Mouse (Mus musculus) spleen, adult 2 months (tissue): ENCODE measurements around the gene Mafb. TPM values are rescaled to one million over a fixed set of nuclear protein-coding genes. Genes with fewer than 3 reads are reported as not detected.

ENCODE experiments used
- DNase-seq, 2 experiments: peaks; one replicate each; pipeline versions ENCODE4 v3.0.0 to v3.0.0-alpha.2; 2012 to 2021; ENCODE audit warnings: low spot score in 2 of 2, low read depth in 1 of 2
- H3K27ac ChIP-seq: fragments of 200-500 bp; 2 replicates; pipeline ENCODE4 v1.5.1; 2012; ENCODE audit warnings: low read length, inconsistent platforms; ENCODE audit not compliant: insufficient read depth
- H3K27me3 ChIP-seq: fragments of 200-500 bp; 2 replicates; pipeline ENCODE4 v1.6.1; 2012; ENCODE audit warnings: mild to moderate bottlenecking, moderate library complexity, low read length, inconsistent platforms; ENCODE audit not compliant: control insufficient read depth, insufficient read depth
- H3K36me3 ChIP-seq: fragments of 200-500 bp; 2 replicates; pipeline ENCODE4 v1.6.1; 2012; ENCODE audit warnings: mild to moderate bottlenecking, low read length, inconsistent platforms; ENCODE audit not compliant: control insufficient read depth, insufficient read depth
- H3K4me1 ChIP-seq: fragments of 200-500 bp; 2 replicates; pipeline ENCODE4 v1.6.1; 2011; ENCODE audit warnings: inconsistent platforms; ENCODE audit not compliant: control insufficient read depth, insufficient read depth, insufficient read length
- H3K4me3 ChIP-seq: fragments of 200-500 bp; 2 replicates; pipeline ENCODE4 v1.5.1; 2011; ENCODE audit warnings: mild to moderate bottlenecking, inconsistent platforms; ENCODE audit not compliant: insufficient read depth, insufficient read length; ENCODE audit errors: extremely low read depth
- CTCF ChIP-seq: fragments of 200-500 bp; IDR thresholded peaks from 2 replicates; pipeline ENCODE4 v1.5.1; 2011; ENCODE audit warnings: mild to moderate bottlenecking, inconsistent platforms; ENCODE audit not compliant: insufficient read depth, insufficient read length, insufficient replicate concordance; ENCODE audit errors: extremely low read depth
- POLR2A ChIP-seq: fragments of 200-500 bp; IDR thresholded peaks from 2 replicates; pipeline ENCODE4 v1.6.1; 2011; ENCODE audit warnings: low read depth, low read length, inconsistent platforms
- WGBS: fragments of 180-500 bp; shearing (Covaris S2); methylation state at CpG from one replicate; pipeline ENCODE4 v1.1.7; 2018; 5-methylcytosine and 5-hydroxymethylcytosine counted together
- polyA plus RNA-seq: library from polyadenylated mRNA; depleted of rRNA; stranded (reverse); fragments of >200 nt; gene quantifications from 2 replicates; pipeline ENCODE4 v1.2.3, GENCODE M21; 2012; rRNA removed

The Mafb gene
- 38.4 and 39.8 TPM in 2 replicates for polyA plus RNA-seq

DNA sequence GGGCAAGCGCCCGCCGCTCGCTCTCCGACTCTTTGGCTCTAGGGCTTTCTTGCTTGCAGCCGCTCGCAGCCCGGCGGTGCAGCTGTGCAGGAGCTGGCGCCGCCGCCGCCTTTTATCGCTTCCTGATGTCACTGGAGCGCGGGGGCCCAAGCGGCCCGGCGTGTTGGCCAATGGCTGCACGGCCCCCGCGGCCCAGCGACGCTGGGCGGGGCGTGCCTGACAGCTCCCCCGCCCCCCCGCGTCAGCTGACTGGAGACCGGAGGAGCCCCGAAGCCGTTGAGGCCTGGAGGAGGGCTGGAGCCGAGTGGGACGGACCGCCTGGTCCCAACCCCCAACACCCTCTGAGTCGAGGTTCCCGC, at the start of gene Mafb:
Mafb (minus strand) TSS at position 86 of the 359 bp plus-strand sequence.
- peak within 1 kb of the TSS; percentile 68 for H3K27ac ChIP-seq
- DNase-seq, result peak in 1 of 2 experiments; percentile 44

DNA sequence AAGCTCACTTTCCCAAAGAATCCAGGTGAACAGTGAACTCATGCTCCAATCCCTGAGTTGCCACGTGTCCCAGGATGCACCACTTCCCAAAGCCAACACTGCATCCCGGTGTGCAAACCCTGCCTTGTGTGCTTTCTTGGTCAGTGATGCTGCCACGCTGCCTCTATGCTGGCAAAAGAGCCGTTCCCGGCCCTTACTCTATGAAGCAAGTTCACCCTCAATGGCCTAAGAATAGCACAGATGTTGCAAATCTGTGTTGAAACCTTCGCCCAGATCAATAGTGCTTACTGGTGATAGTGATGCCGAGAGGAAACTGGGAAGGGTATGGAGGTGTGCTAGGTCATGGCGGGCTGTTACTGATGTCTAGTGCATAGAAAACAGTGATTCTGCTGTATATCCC, 48.3 kb upstream of the Mafb start:
- Histone ChIP-seq H3K27me3 (no peaks in the 10 kb centered on the region), H3K4me1 (no peaks in the 10 kb centered on the region), H3K36me3 (no peaks in the 10 kb centered on the region), H3K27ac (no peak overlapping the region), H3K4me3 (no peak overlapping the region)
- DNase-seq, result no peak
- TF ChIP-seq POLR2A (no peak), CTCF (no peak)
- 93% methylated on average over 8 of the region's 8 CpGs for WGBS

More for the DNA sequence above, at the start of gene Mafb:
- peaks cover 6% of the 10 kb centered on the region; the same call in 1 of the 2 replicates for H3K4me1 ChIP-seq
- peaks cover 21% of the 10 kb centered on the region for H3K27me3 ChIP-seq
- TF ChIP-seq CTCF, result no peak
- peak; percentile 67 for TF ChIP-seq POLR2A
- H3K4me3 ChIP-seq, result peak within 1 kb of the TSS; percentile 53
- 1% methylated on average over 36 of the region's 37 CpGs for WGBS
- no peaks in the 10 kb centered on the region for H3K36me3 ChIP-seq

DNA sequence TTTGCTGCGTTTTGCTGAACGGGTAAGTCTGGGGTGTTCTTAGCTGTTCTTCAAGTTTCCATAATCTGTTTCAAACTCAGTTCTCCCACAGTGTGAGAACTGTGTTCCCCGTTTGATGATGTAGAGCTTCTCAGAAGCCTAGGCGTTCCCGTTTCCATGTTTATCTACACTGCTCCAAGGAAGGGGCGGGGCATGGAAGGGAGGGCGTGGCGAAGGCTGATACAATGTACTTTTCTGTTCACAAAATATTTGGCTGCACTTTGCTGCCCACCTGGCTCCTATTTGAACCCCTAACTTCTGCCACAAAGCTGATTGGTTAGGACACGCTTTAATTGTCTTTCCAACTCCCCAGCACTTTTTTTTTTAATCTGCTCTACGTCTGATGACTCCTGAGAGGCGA, 47.9 kb upstream of the Mafb start:
- no peaks in the 10 kb centered on the region for H3K4me1 ChIP-seq
- H3K27me3 ChIP-seq, result no peaks in the 10 kb centered on the region
- H3K27ac ChIP-seq, result no peak overlapping the region
- WGBS, result 92% methylated on average over 11 of the region's 11 CpGs
- TF ChIP-seq POLR2A, result no peak
- TF ChIP-seq CTCF, result no peak
- H3K36me3 ChIP-seq, result no peaks in the 10 kb centered on the region
- no peak overlapping the region for H3K4me3 ChIP-seq
- no peak for DNase-seq

DNA sequence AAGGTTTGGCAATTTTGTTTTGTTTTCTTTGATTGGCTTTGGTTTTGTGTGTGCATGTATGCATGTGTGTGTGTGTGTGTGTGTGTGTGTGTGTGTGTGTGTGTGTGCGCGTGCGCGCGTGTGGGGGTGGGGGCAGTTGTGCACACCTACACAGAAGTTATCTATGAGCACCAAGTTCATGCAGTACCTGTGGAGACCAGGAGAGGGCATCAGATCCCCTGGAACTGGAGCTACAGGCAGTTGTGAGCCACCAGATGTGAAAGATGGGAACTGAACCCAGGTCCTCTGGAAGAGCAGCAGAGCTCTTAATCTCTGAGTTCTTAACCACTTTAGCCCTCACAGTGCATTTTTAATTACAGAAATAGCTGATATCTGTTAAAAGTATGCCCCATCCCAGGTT, 47.1 kb upstream of the Mafb start:
- H3K27ac ChIP-seq, result no peak overlapping the region
- H3K4me3 ChIP-seq, result no peak overlapping the region
- peak; percentile 12; the same call in 1 of the 2 replicates for TF ChIP-seq CTCF
- no peak for TF ChIP-seq POLR2A
- no peak for DNase-seq
- 91% methylated on average over 5 of the region's 5 CpGs for WGBS
- H3K36me3 ChIP-seq, result no peaks in the 10 kb centered on the region
- H3K4me1 ChIP-seq, result no peaks in the 10 kb centered on the region
- H3K27me3 ChIP-seq, result no peaks in the 10 kb centered on the region

DNA sequence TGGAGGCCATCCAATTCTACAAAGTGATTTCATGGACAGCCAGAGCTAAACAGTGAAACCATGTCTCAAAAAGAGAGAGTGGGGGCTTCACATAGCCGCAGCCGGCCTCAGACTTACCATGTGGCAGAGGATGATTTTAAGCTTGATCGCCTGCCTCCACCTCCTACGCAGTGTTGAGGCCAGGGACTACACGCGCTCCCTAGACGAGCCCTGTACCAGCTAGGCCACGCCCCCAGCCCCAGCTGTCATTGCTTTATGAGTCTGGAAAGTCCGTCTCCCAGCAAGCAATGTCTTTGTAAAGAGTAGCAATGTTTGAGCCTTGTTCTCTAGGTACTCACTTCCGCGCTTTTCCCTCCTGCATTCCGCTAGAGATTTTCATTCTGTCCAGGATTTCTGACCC, 46.2 kb upstream of the Mafb start:
- H3K4me1 ChIP-seq, result no peaks in the 10 kb centered on the region
- no peak overlapping the region for H3K27ac ChIP-seq
- WGBS, result 67% methylated on average over 12 of the region's 12 CpGs
- no peak for DNase-seq
- no peaks in the 10 kb centered on the region for H3K36me3 ChIP-seq
- TF ChIP-seq CTCF, result no peak
- no peak for TF ChIP-seq POLR2A
- H3K4me3 ChIP-seq, result no peak overlapping the region
- H3K27me3 ChIP-seq, result no peaks in the 10 kb centered on the region

DNA sequence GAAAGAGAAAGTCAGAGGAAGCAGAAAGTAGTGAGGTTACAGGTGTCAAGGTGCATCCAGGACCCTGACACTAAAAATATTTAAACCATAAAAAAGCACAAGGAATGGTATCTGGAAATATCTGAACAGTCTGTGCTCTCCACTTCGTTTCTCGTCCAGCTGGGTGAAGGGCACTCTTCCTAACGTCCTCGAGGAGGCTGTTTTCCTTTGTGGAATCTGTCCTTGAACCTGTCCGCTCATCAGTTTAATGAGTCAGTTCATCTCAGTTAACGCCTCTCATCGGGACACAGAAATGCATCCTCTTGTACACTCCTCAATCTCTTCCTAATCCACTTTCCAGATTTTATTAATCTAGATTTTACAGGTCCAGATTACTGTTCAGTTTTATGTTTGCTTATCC, 44.6 kb upstream of the Mafb start:
- TF ChIP-seq POLR2A (no peak), CTCF (no peak)
- 75% methylated on average over 7 of the region's 7 CpGs for WGBS
- DNase-seq, result no peak
- no peaks in the 10 kb centered on the region for H3K36me3 ChIP-seq
- no peaks in the 10 kb centered on the region for H3K27me3 ChIP-seq
- H3K27ac ChIP-seq, result no peak overlapping the region
- no peak overlapping the region for H3K4me3 ChIP-seq
- no peaks in the 10 kb centered on the region for H3K4me1 ChIP-seq

DNA sequence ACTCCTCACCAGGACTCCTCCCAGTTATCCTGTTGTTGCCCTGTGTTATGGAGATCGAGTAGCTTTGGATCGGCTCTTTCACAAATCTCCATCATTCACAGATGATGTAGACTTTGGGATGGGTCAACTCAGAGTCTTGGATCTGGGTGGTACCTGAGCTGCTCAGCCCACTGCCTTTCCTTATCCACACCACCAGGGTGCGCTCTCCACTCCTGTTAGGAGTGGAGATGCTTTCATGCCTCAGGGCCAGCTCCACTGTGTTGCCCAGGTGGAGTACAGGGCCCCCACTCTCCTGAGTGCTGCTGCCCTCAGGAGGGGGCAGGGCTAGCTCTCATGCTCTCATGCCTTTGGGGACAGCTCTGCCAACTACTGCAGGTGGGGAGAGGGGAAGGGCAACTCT, 40.9 kb upstream of the Mafb start:
- Histone ChIP-seq H3K27ac (no peak overlapping the region), H3K27me3 (no peaks in the 10 kb centered on the region), H3K4me3 (no peak overlapping the region), H3K4me1 (no peaks in the 10 kb centered on the region), H3K36me3 (no peaks in the 10 kb centered on the region)
- WGBS, result 84% methylated on average over 3 of the region's 3 CpGs
- TF ChIP-seq POLR2A (no peak), CTCF (no peak)
- no peak for DNase-seq

DNA sequence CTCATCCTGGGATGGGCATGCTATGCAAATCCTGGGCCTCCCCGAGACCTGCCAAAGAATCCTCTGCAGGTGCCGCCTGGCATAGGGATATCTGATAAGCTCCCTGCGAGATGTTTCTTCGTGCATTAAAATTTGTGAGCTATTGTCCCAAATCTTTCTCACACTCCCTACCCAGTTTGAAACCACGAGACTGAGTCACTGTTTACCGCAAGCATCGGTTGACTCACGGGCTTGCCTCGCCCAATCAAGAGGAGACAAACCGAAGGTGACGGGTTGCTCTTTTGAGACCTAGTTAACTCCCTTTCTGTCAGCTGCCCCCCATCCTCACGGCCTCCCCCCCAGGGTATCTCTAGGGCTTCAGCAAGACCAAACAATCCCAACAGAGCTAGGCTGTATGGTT, 30.9 kb upstream of the Mafb start:
- no peaks in the 10 kb centered on the region for H3K4me1 ChIP-seq
- WGBS, result 76% methylated on average over 12 of the region's 12 CpGs
- TF ChIP-seq POLR2A (no peak), CTCF (no peak)
- no peak overlapping the region for H3K27ac ChIP-seq
- H3K4me3 ChIP-seq, result no peak overlapping the region
- no peaks in the 10 kb centered on the region for H3K36me3 ChIP-seq
- DNase-seq, result no peak
- H3K27me3 ChIP-seq, result no peaks in the 10 kb centered on the region
